Mouse (Mus musculus) adipocyte (in vitro differentiated cells): Measurements from ENCODE around the gene Bhmt.
"Not testable (repeated sequence)": the region's sequence is repeated elsewhere in the genome, so short reads cannot be mapped to it uniquely, and the experiment has no call there.

Experiments
- DNase-seq: peaks from one replicate; pipeline ENCODE4 v3.0.0-alpha.2; 2016; ENCODE audit warnings: low spot score

Gene Bhmt

DNA sequence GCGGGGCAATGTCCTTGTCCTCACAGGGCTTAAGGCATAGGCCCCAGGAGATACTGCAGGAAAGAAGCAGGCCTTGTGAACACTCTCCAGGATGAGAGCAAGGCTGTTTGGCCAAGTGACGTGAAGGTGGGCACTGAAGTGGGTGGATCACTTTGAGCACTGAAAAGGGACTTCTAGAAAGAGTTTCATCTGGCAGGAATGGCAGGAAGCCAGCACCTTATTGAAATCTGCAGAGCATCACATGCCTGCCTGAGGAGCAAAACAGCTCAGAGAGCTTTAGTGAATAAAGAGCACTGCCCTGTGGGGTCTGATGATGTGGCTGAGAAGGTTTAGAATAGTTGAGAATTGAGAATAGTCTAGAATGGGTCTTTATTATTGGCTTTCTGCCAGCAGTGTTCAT lies 29.3 kb downstream of the Bhmt start:
- no peak for DNase-seq

DNA sequence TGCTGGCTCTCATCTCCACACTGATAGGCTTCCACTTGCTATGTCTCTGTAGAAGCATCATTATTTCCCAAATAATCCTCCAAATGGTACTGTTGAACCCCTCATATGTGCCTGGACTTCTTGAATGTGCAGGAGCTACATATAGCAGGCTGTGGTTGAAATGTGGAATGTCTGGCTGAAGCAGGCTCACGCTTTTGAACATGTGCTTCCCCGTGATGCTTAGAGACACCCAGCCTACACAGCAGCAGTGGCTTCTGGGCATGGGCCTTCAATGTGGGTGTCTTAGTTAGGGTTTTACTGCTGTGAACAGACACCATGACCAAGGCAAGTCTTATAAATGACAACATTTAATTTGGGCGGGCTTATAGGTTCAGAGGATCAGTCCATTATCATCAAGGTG lies 30.1 kb downstream of the Bhmt start:
- DNase-seq = no peak

DNA sequence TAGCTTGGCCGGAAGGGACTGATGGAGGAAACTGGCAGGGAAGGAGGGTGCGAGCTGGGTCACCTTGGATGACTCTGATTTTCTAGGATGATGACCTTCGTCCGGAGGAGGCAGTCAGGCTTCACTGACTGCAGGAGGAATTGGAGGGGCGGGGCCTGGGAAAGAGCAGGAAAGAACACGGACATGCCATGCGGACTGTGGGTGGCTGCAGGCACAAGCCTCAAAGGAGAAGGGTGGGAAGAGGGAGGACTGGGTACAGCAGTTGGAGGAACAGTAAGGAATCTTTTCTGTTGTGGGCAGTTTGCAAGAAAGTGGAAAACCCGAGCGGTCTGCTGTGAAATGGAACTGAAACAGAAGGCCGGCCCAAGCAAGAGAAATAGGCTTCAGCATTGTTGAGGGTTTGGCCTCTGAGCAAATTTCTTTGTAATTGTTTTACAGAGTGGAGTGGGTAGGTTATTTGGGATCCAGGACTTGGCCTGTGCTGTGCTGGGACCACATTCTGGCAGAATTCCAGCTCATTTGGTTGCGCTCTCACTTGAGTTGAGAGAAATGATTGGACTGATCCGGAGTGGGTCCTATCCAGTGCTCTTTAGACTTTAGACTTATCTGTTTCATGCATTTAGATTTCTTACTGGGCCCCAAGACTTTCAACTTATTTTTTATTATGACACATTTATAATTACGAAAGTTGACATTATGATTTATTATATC lies 30.7 kb downstream of the Bhmt start:
- no peak for DNase-seq

DNA sequence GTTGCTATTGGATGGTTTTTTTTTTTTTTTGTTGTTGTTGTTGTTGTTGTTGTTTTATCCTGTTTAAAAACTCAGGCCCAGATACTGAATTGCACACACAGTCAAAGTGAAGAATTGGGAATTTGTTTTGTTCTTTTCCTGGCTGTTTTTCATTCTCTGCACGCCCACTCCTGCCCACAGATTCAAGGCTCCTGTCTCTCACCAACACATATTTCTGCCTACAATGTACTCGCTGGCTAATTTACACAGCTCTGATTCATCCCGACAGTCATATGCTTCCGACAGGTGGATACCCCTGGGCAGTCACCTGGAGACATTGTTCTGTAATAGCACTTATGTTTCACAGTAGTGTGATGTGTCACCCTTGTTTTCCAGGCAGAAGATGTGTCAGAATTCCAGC lies 33.1 kb downstream of the Bhmt start:
- DNase-seq = no peak

DNA sequence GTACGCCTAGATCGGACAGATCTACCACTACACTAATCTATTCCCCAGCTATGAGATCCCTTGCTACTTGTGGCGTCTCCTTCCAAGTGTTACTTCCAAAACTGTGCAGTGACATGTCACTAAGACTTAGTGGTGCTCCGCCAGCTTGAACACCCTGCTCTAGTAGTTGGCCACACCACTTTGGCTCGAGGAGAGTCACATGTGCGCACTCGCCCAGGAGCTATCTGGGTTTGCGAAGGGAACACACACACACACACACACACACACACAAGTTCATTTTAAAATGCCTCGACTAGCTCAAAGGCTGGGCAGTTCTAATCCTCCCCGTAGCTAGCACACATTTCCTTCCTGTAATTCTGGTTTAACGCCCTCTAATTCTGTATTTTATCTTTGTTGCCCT lies 36.2 kb downstream of the Bhmt start:
- no peak for DNase-seq

DNA sequence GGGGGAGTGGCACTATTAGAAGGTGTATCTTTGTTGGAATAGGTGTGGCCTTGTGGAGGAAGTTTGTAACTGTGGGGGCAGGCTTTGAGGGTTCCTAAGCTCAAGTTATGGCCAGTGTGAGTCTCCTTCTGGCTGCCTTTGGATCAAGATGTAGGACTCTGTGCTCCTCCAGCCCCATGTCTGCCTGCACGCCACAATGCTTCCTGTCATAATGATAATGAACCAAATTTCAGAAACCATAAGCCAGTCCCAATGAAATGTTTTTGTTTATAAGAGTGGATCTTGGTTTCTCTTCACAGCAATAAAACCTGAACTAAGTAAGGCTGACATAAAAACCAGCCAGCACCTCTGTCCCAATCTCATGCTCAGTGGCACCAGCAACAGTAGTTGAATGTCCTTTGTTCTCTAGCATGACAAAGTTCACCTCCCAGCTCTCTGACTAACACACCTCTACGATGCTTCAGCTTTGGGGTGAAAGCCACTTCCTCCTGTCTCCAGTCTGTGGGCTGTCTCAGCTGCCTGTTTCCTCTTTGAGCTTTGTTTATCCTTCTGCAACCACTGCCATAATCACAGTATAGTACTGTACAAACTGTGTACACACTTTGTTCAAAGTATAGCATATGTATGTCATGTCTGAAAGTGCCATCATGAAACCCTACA lies 44.6 kb downstream of the Bhmt start:
- no peak for DNase-seq

DNA sequence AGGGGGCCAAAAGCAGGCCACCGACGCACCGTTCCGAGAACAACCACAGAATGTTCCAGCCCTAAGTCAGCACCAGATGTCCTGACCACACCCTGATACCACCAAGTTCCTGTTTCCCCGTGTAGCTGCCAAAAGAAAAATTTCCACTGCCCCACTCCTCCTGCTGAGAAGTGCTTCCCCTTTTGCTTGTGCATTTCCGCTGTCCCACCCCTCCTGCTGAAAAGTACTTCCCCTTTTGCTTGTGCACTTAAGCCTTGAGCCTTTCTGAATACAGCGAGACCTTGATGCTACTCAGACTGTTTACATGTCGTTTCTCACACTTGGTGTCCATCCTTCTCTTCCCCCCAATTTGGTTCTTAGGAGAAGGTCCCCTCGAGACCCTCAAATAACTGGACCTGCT lies 55.2 kb downstream of the Bhmt start:
- not testable (repeated sequence) for DNase-seq

DNA sequence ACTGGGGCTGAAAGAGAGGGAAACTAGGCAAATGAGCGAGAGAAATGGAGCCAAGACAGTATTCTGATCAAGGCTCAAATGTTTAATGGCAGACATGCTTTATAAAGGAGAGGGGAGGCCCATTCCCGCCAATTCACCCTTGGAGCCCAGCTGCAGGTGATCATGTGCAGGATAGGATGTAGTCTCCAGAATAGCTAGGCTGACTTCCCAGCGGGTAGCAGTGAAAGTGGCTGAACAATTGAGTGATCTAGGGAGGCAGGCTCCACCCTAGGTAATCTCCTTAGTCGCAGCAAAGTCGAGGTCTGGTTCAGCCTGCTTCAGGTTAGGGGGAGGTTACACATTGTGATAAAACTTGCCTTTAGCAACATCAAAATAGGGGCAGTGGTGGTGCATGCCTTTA lies 57.3 kb downstream of the Bhmt start:
- DNase-seq = no peak

DNA sequence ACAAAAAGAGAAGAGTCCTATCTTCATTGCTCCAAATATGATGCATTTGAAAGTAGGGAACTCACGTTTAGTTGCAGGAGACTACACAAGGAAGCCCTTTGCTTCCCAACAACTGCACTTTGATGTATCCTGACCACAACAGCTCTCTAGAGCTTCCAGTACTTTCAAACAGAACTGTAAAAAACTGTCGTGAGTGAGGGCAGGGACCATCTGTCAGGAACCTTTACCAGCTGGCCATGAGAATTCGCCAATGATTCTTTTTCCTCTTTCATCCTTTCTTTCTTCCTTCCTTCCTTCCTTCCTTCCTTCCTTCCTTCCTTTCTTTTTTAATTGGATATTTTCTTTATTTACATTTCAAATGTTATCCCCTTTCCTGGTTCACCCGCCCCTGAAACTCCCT lies 68.1 kb downstream of the Bhmt start:
- DNase-seq = no peak
